Mouse (Mus musculus) embryonic facial prominence, embryonic 11.5 days (tissue): ENCODE measurements around the gene Il10rb. TPM values are rescaled to one million over a fixed set of nuclear protein-coding genes. Genes with fewer than 3 reads are reported as not detected.

Experiments used
- ATAC-seq: fragments of 200-750 bp; cut with Nextera tagmentation; replicated peaks from 2 replicates; pipeline ENCODE4 v1.8.0; 2017; ENCODE audit warnings: low read depth; ENCODE audit not compliant: insufficient number of reproducible peaks, low FRiP score, low TSS enrichment
- DNase-seq: peaks from one replicate; pipeline ENCODE4 v3.0.0-alpha.2; 2015; ENCODE audit warnings: low spot score
- H3K27ac ChIP-seq: fragments of 300-500 bp; sonication (generic); replicated peaks from 2 replicates; pipeline ENCODE4 v1.5.1; 2014; ENCODE audit warnings: mild to moderate bottlenecking, low read depth, low read length, control low read depth
- H3K27me3 ChIP-seq: fragments of 300-500 bp; sonication (generic); 2 replicates; pipeline ENCODE4 v1.6.1; 2014; ENCODE audit warnings: mild to moderate bottlenecking, low read length, moderate library complexity, mixed read lengths; ENCODE audit not compliant: control insufficient read depth, insufficient read depth
- H3K36me3 ChIP-seq: fragments of 300-500 bp; sonication (generic); replicated peaks from 2 replicates; pipeline ENCODE4 v1.6.1; 2014; ENCODE audit warnings: low read depth, mild to moderate bottlenecking, low read length, moderate library complexity, mixed read lengths; ENCODE audit not compliant: control insufficient read depth, insufficient read depth
- H3K4me1 ChIP-seq: fragments of 300-500 bp; sonication (generic); 2 replicates; pipeline ENCODE4 v1.6.1; 2014; ENCODE audit warnings: low read length, mixed read lengths; ENCODE audit not compliant: control insufficient read depth, insufficient read depth
- H3K4me2 ChIP-seq: fragments of 300-500 bp; sonication (generic); 2 replicates; pipeline ENCODE4 v1.6.1; 2014; ENCODE audit warnings: low read depth, mild to moderate bottlenecking, control low read depth, low read length, moderate library complexity
- H3K4me3 ChIP-seq: fragments of 300-500 bp; sonication (generic); 2 replicates; pipeline ENCODE4 v1.5.1; 2014; ENCODE audit warnings: low read depth, low read length, control low read depth
- H3K9ac ChIP-seq: fragments of 300-500 bp; sonication (generic); replicated peaks from 2 replicates; pipeline ENCODE4 v1.6.1; 2014; ENCODE audit warnings: mild to moderate bottlenecking, control low read depth, low read length
- H3K9me3 ChIP-seq: fragments of 300-500 bp; sonication (generic); replicated peaks from 2 replicates; pipeline ENCODE4 v1.6.1; 2016; ENCODE audit warnings: mild to moderate bottlenecking, low read length, inconsistent platforms, mixed read lengths; ENCODE audit not compliant: control insufficient read depth
- WGBS: fragments of 180-500 bp; shearing (Covaris S2); extraction: QIAGEN DNeasy Blood & Tissue Kit; methylation state at CpG from one replicate; pipeline ENCODE4 v1.1.7; 2014; 5-methylcytosine and 5-hydroxymethylcytosine counted together
- polyA plus RNA-seq: library from polyadenylated mRNA; unstranded; fragments of >200 nt; fragmentation: Nextera tagmentation; extraction: Ambion mirVana; gene quantifications from 2 replicates; pipeline ENCODE4 v1.2.1, GENCODE M21; 2014

Gene Il10rb
- polyA plus RNA-seq, 1 experiment from 2014 or later = 9.8 TPM

DNA sequence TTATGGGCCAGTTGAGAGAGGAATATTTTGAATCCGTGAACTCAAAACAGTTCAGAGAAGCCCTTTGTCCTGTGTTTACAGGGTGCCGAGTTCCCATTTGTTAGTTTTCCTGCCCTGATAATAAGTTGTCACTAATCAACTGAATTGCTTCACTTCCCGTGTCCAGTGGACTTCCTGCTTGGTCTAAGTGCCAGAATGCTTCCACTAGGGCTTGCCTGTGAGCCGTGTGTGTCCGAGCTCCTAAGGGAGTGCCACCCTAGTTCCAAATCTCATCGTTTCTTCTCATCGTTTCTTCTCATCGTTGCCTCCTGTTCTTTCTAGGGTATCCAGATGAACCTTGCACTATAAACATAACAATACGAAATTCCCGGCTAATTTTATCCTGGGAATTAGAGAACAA lies 20.3 kb upstream of the Il10rb start:
- Histone ChIP-seq H3K4me3 (no peak overlapping the region), H3K36me3 (peaks cover 8% of the 10 kb centered on the region), H3K4me1 (no peaks in the 10 kb centered on the region), H3K27me3 (no peaks in the 10 kb centered on the region), H3K4me2 (no peak overlapping the region), H3K9me3 (no peaks in the 10 kb centered on the region), H3K9ac (no peak overlapping the region), H3K27ac (no peak overlapping the region)
- 46% methylated on average over 10 of the region's 10 CpGs for WGBS
- no peak for DNase-seq
- ATAC-seq = no peak

DNA sequence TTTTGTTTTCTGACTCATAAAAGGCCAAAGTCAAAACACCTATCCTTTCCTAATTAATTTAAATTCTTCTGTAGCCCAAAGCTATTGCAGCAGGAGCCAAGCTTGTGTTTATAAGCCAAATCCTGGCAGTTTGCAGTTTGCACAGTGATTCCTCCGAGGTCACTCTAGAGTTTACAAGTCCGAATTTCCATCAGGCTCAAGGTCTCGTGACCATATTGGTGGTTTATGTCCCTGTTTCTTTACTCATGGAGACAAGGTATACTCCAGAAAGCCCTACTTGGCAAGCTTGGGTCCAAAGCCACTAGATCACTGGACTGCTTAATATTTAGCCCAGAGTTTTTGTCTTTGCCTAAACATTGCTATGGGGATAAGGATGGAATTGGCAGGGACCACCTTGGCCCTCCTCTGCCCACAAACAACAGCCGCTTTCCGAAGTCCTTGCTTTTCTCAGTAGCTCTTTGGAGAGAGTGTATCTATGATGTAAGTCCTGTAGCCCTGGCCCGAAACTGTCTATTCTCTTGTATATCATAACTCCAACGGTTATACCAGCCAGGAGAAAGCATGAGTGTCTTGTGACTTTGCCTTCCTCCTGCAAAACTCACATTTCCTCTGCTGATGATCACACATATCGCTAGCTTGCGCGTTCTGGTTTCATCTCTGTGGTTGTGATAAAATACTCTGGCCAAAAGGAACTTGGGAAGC lies 19.4 kb upstream of the Il10rb start:
- Histone ChIP-seq H3K9ac (no peak overlapping the region), H3K27me3 (no peaks in the 10 kb centered on the region), H3K9me3 (no peaks in the 10 kb centered on the region), H3K4me1 (no peaks in the 10 kb centered on the region), H3K4me2 (no peak overlapping the region), H3K36me3 (peaks cover 8% of the 10 kb centered on the region), H3K4me3 (no peak overlapping the region), H3K27ac (no peak overlapping the region)
- ATAC-seq = no peak
- 93% methylated on average over 10 of the region's 10 CpGs for WGBS
- DNase-seq = no peak

DNA sequence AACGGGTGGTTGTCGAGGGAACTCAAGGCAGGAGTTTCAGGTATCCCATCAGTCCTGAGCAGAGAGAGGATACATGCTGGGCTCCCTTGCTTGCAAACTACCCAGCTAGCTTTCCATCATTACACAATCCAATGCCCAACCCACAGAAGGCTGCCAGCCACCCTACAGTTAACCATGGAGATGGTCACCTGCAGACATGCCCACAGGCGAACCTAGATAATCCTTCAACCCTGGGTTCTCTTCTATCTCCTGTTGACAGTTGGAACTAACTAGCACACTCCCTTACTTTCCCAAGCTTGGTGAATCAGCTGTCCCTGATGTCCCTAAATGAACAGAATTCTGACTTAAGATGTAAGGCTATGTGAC lies 18.9 kb upstream of the Il10rb start:
- H3K4me1 ChIP-seq = no peaks in the 10 kb centered on the region
- H3K4me3 ChIP-seq = no peak overlapping the region
- H3K27me3 ChIP-seq = no peaks in the 10 kb centered on the region
- no peak overlapping the region for H3K4me2 ChIP-seq
- ATAC-seq (no peak), DNase-seq (no peak)
- H3K9me3 ChIP-seq = no peaks in the 10 kb centered on the region
- no peak overlapping the region for H3K9ac ChIP-seq
- WGBS = 82% methylated on average over 3 of the region's 3 CpGs
- H3K27ac ChIP-seq = no peak overlapping the region
- H3K36me3 ChIP-seq = peaks cover 8% of the 10 kb centered on the region

DNA sequence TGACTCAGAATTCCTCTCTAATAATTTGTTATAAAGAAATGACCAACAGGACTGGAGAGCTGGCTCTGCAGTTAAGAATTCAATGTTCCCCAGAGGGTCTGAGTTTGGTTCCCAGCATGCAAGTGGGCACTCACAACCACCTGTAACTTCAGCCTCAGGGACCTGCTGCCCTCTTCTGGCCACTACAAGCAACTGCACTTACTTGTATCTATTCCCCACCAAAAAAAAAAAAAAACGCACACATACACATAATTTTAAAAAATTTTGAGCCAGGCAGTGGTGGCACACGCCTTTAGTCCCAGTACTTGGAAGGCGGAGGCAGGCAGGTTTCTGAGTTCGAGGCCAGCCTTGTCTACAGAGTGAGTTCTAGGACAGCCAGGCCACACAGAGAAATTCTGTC lies 15.9 kb upstream of the Il10rb start:
- Histone ChIP-seq H3K9ac (no peak overlapping the region), H3K4me3 (no peak overlapping the region), H3K36me3 (peaks cover 6% of the 10 kb centered on the region), H3K27ac (no peak overlapping the region), H3K27me3 (no peaks in the 10 kb centered on the region), H3K4me2 (no peak overlapping the region), H3K9me3 (no peaks in the 10 kb centered on the region), H3K4me1 (no peaks in the 10 kb centered on the region)
- WGBS = 82% methylated on average over 4 of the region's 4 CpGs
- DNase-seq (no peak), ATAC-seq (no peak)

DNA sequence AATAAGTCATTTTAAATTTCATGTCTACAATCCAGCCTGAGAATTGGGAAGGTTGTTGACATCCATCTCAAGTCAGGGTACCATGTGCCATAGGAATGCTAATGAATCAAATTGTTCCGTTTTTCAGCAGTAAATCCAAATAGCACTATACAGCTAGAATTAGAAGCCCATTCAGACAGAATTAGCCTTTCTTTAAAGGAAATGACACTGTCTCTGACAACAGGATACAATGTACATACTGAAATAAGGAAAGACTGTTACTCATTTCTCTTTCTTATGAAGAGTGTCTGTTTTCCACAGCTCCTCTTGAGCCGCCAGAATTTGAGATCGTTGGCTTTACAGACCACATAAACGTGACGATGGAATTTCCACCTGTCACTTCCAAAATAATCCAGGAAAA lies 14.5 kb upstream of the Il10rb start, which contains the start of gene Gm21970:
Gene Gm21970 (plus strand): TSS at position 301 of the 400 bp plus-strand sequence.
- no peak for ATAC-seq
- Histone ChIP-seq H3K4me3 (no peak within 1 kb of the TSS), H3K36me3 (peaks cover 6% of the 10 kb centered on the region)

DNA sequence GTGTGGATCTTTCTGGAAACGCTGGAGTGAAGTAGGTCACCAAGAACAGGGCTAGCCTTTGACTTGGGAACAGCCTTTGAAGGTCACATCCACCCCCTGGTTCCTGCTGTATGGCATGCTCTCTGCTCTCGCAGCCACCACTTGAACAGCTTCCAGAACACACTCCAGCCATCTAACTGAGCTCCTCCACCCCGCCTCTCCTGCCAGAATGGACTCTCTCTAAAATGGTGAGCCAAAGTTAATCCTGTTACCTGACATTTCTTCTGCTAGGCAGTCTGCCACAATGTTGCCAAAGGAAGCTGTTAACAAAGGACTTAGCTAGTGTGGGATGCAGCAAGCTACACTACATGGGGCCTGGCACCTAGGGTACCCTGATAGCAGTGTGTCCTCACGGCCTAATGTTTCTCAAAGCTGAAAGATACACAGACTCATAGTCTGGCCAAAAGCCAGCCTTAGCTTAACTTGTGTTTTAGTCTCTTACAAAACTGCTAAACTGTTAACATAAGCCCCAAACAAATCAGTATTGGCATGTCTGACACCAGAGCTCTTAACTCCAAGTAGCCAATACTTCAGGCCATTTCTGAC lies 11.0 kb upstream of the Il10rb start:
- H3K4me2 ChIP-seq = no peak overlapping the region
- no peaks in the 10 kb centered on the region for H3K9me3 ChIP-seq
- H3K4me3 ChIP-seq = no peak overlapping the region
- WGBS = 86% methylated on average over 4 of the region's 4 CpGs
- peaks cover 2% of the 10 kb centered on the region; the same call in 1 of the 2 replicates for H3K36me3 ChIP-seq
- H3K27me3 ChIP-seq = no peaks in the 10 kb centered on the region
- ATAC-seq = no peak
- no peak overlapping the region for H3K9ac ChIP-seq
- H3K27ac ChIP-seq = no peak overlapping the region
- H3K4me1 ChIP-seq = no peaks in the 10 kb centered on the region
- DNase-seq = no peak

More for the DNA sequence above, 14.5 kb upstream of the Il10rb start, which contains the start of gene Gm21970:
- Histone ChIP-seq H3K27ac (no peak within 1 kb of the TSS), H3K4me1 (no peaks in the 10 kb centered on the region), H3K9me3 (no peaks in the 10 kb centered on the region), H3K9ac (no peak within 1 kb of the TSS), H3K4me2 (no peak within 1 kb of the TSS), H3K27me3 (no peaks in the 10 kb centered on the region)
- 85% methylated on average over 5 of the region's 5 CpGs for WGBS
- DNase-seq = no peak

DNA sequence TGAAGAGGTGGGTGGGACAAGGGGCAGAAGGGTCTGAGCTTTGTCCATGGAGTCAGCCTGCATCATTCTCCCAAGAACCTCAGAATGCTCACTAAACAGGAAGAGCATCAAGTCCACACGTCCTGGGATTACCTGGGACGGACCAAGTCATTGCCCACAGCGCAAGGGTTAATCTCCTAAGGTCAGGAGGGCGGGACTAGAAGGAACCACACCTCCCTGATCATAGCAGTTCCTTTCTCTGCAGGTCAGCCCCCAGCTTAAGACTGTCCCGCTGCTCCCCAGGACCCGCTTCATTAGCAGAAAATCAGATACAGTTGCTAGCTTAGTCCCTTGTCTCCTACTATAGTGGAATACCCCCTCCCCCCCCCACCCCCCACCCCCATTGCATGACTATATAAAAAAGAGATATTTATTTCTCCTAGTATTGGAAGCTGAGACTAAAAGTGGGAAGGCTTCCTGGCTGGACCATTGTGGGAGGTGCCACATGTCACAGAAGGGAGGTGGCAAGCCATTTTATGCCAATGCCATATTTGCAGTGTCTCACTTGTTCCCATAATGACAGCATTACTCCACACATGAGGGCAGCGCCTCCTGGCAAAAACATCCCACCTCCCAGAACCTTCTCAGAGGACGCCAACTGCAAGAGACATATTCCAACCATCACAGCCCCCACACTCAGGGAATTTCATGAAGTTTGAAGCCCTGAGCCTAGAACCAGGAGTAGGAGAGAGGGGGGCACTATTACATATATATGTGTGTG lies 10.2 kb upstream of the Il10rb start:
- DNase-seq (no peak), ATAC-seq (no peak)
- Histone ChIP-seq H3K27me3 (no peaks in the 10 kb centered on the region), H3K4me1 (no peaks in the 10 kb centered on the region), H3K4me3 (no peak overlapping the region), H3K36me3 (peaks cover 2% of the 10 kb centered on the region; the same call in 1 of the 2 replicates), H3K9me3 (no peaks in the 10 kb centered on the region), H3K4me2 (no peak overlapping the region), H3K27ac (no peak overlapping the region), H3K9ac (no peak overlapping the region)
- WGBS = 52% methylated on average over 8 of the region's 8 CpGs
